Mouse (Mus musculus) bone marrow, adult 2 months (tissue): ENCODE measurements around the gene Krt7.

Source experiments
- CTCF ChIP-seq: fragments of 200-500 bp; IDR thresholded peaks from 2 replicates; pipeline ENCODE4 v1.5.1; 2011; ENCODE audit warnings: low read length, control low read depth; ENCODE audit not compliant: control insufficient read depth, insufficient read depth
- POLR2A ChIP-seq: fragments of 200-500 bp; IDR thresholded peaks from 2 replicates; pipeline ENCODE4 v1.6.1; 2011; ENCODE audit warnings: low read depth, mild to moderate bottlenecking, control low read depth, low read length, borderline replicate concordance; ENCODE audit not compliant: control insufficient read depth

- TF ChIP-seq CTCF (no peak), POLR2A (no peak)
Observed at GRCm38 (mm10) chr15:101366926-101367325, 43.9 kb upstream of the Krt7 start.
